26 mouse cellular contexts compared by ENCODE assay signal in the genomic region with DNA sequence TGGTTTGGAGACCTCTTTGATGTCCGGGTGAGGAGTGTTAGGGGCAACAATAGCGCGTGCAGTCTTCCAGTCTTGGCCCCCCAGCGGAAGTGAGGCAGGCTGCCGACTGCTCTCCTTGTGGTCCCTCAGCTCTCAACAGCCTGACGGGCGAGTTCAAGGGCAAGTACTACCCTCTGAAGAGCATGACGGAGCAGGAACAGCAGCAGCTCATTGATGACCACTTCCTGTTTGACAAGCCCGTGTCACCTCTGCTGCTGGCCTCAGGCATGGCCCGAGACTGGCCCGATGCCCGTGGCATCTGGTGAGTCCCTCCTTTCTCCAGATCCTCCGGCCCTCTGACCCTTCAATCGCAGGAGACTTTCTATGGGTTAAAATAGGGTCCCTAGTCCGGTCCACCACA. TPM values are rescaled to one million over a fixed set of nuclear protein-coding genes. Genes with fewer than 3 reads are reported as not detected.
DNase-seq lines count a peak whose midpoint lies in the region; ATAC-seq and TF ChIP-seq lines count a peak whose summit lies in the region.
"Had no signal": no experiment of that assay in that cellular context is flagged by ENCODE, and none has a peak within 500 bp of the region (broad histone marks: within the 10 kb centered on the region; RNA-seq: fewer than 3 reads in every experiment).

No protein-coding gene starts in this region.

- no peak for ATAC-seq in heart, embryonic 13.5 days (ENCODE audit: extremely low read depth, insufficient number of reproducible peaks, low FRiP score, low TSS enrichment)
- 0 out of 2 replicates have a peak, but pooled peaks have one; percentile 11 for ATAC-seq in monocyte, adult 5-6 weeks (replicated peaks; ENCODE audit: insufficient number of reproducible peaks, low FRiP score, low TSS enrichment, poor library complexity, severe bottlenecking)
- no peak for ATAC-seq in hindbrain, embryonic 12.5 days (ENCODE audit: low FRiP score)
- ATAC-seq in liver, embryonic 11.5 days (replicated peaks; ENCODE audit: low FRiP score): no peak
- ATAC-seq in forebrain, postnatal 0 days: no peak
- ATAC-seq: CD4-positive, CD25-positive, alpha-beta regulatory T cell, adult 4 months; forebrain, embryonic 14.5 days; hindbrain, embryonic 16.5 days had no signal

- peaks cover 24% of the 10 kb centered on the region for H3K4me1 ChIP-seq in heart, embryonic 13.5 days
- H3K4me1 ChIP-seq in E14TG2a.4 (replicated peaks; ENCODE audit: low read depth, low read length): peaks cover 48% of the 10 kb centered on the region
- H3K4me1 ChIP-seq in hindbrain, embryonic 12.5 days: 0 out of 2 replicates have a peak, but pooled peaks cover 2% of the 10 kb centered on the region
- peaks cover 5% of the 10 kb centered on the region; the same call in 1 of the 2 replicates for H3K4me1 ChIP-seq in liver, embryonic 11.5 days (replicated peaks; ENCODE audit: control insufficient read depth, insufficient read depth, low read length)
- no peaks in the 10 kb centered on the region for H3K4me1 ChIP-seq in forebrain, postnatal 0 days (ENCODE audit: insufficient read depth)

- 0 out of 2 replicates have a peak overlapping the region, but pooled peaks have one; percentile 7 for H3K9ac ChIP-seq in heart, embryonic 13.5 days
- no peak overlapping the region for H3K9ac ChIP-seq in hindbrain, embryonic 12.5 days
- no peak overlapping the region for H3K9ac ChIP-seq in liver, embryonic 11.5 days (ENCODE audit: low read depth, low read length)
- H3K9ac ChIP-seq in forebrain, postnatal 0 days: no peak overlapping the region
- H3K9ac ChIP-seq: embryonic facial prominence, embryonic 15.5 days had no signal

- no peak for TF ChIP-seq CTCF in E14TG2a.4 (conservative IDR thresholded peaks at IDR 0.05; ENCODE audit: low read length)
- no peak for TF ChIP-seq CTCF in forebrain, postnatal 0 days (IDR thresholded peaks at IDR 0.05; ENCODE audit: low read depth)

- intact Hi-C loops in heart, postnatal 25 days (cut with DNase I): no loop called here

- H3K4me2 ChIP-seq in heart, embryonic 13.5 days: no peak overlapping the region
- no peak overlapping the region for H3K4me2 ChIP-seq in hindbrain, embryonic 12.5 days (replicated peaks)
- H3K4me2 ChIP-seq in liver, embryonic 11.5 days: no peak overlapping the region
- H3K4me2 ChIP-seq in forebrain, postnatal 0 days (ENCODE audit: low read depth): no peak overlapping the region
- H3K4me2 ChIP-seq: embryonic facial prominence, embryonic 15.5 days had no signal

- no peak overlapping the region for H3K27ac ChIP-seq in heart, embryonic 13.5 days (replicated peaks)
- no peak overlapping the region for H3K27ac ChIP-seq in hindbrain, embryonic 12.5 days
- no peak overlapping the region for H3K27ac ChIP-seq in liver, embryonic 11.5 days (ENCODE audit: low read depth, low read length)
- no peak overlapping the region for H3K27ac ChIP-seq in forebrain, postnatal 0 days (ENCODE audit: low read depth, low read length)
- H3K27ac ChIP-seq: embryonic facial prominence, embryonic 15.5 days; forebrain, embryonic 10.5 days had no signal

- H3K4me3 ChIP-seq in heart, embryonic 13.5 days: no peak overlapping the region
- peak overlapping the region; percentile 29 for H3K4me3 ChIP-seq in E14TG2a.4 (replicated peaks; ENCODE audit: low read length)
- no peak overlapping the region for H3K4me3 ChIP-seq in hindbrain, embryonic 12.5 days
- no peak overlapping the region for H3K4me3 ChIP-seq in liver, embryonic 11.5 days (ENCODE audit: low read depth, low read length)
- no peak overlapping the region for H3K4me3 ChIP-seq in forebrain, postnatal 0 days (ENCODE audit: low read depth, low read length)
- H3K4me3 ChIP-seq: embryonic facial prominence, embryonic 15.5 days; erythroblast, embryonic 14.5 days; forebrain, embryonic 10.5 days had no signal

- peaks cover 63% of the 10 kb centered on the region for H3K27me3 ChIP-seq in heart, embryonic 13.5 days (replicated peaks)
- peaks cover 59% of the 10 kb centered on the region for H3K27me3 ChIP-seq in E14TG2a.4 (ENCODE audit: insufficient read depth, low read length)
- peaks cover 56% of the 10 kb centered on the region for H3K27me3 ChIP-seq in hindbrain, embryonic 12.5 days
- H3K27me3 ChIP-seq in liver, embryonic 11.5 days (replicated peaks; ENCODE audit: control insufficient read depth, insufficient read depth, low read length): peaks cover 51% of the 10 kb centered on the region
- peaks cover 22% of the 10 kb centered on the region for H3K27me3 ChIP-seq in forebrain, postnatal 0 days (ENCODE audit: insufficient read depth, low read length)

- no peak for DNase-seq in heart, postnatal 25 days (ENCODE audit: low spot score)
- peak; percentile 18 for DNase-seq in induced T-regulatory cell, adult 2 months (ENCODE audit: low read depth)
- no peak for DNase-seq in liver, embryonic 11.5 days (ENCODE audit: low spot score)
- no peak for DNase-seq in forebrain, postnatal 0 days
- DNase-seq: adrenal gland, postnatal 10 days; B cell, adult 2 months; cerebellum, adult 11 months; cerebellum, adult 8-10 months; cerebellum, postnatal 14 days; embryo, embryonic 11 days; gastrocnemius, postnatal 14 days; heart, adult 18-20 months; heart, postnatal 36 days had no signal

- WGBS in heart, embryonic 13.5 days: 55% methylated on average over 15 of the region's 15 CpGs
- WGBS in hindbrain, embryonic 12.5 days: 78% methylated on average over 15 of the region's 15 CpGs
- 52% methylated on average over 15 of the region's 15 CpGs for WGBS in liver, embryonic 11.5 days
- WGBS in forebrain, postnatal 0 days: 80% methylated on average over 15 of the region's 15 CpGs

- H3K9me3 ChIP-seq in heart, embryonic 13.5 days: peaks cover 8% of the 10 kb centered on the region; the same call in 1 of the 2 replicates
- peaks cover 9% of the 10 kb centered on the region for H3K9me3 ChIP-seq in E14TG2a.4 (ENCODE audit: low read length)
- no peaks in the 10 kb centered on the region; the same call in 1 of the 2 replicates for H3K9me3 ChIP-seq in hindbrain, embryonic 12.5 days (replicated peaks)
- no peaks in the 10 kb centered on the region for H3K9me3 ChIP-seq in liver, embryonic 11.5 days (ENCODE audit: control insufficient read depth, low read length)
- H3K9me3 ChIP-seq in forebrain, postnatal 0 days (ENCODE audit: low read length): peaks cover 6% of the 10 kb centered on the region; the same call in 1 of the 2 replicates
- H3K9me3 ChIP-seq: embryonic facial prominence, embryonic 15.5 days had no signal

- 0 out of 2 replicates have a peak, but pooled peaks cover 5% of the 10 kb centered on the region for H3K36me3 ChIP-seq in heart, embryonic 13.5 days
- no peaks in the 10 kb centered on the region for H3K36me3 ChIP-seq in E14TG2a.4 (ENCODE audit: insufficient read depth, low read length)
- no peaks in the 10 kb centered on the region for H3K36me3 ChIP-seq in hindbrain, embryonic 12.5 days
- no peaks in the 10 kb centered on the region for H3K36me3 ChIP-seq in liver, embryonic 11.5 days (ENCODE audit: control insufficient read depth, insufficient read depth, low read length)
- no peaks in the 10 kb centered on the region for H3K36me3 ChIP-seq in forebrain, postnatal 0 days (ENCODE audit: insufficient read depth)
- H3K36me3 ChIP-seq: embryonic facial prominence, embryonic 15.5 days; forebrain, embryonic 10.5 days had no signal

RNA-seq across cellular contexts. Expression of a gene that starts 12.0 kb away (rescaled TPM):
- polyA plus RNA-seq in heart, embryonic 13.5 days (2015; fragmentation: Nextera tagmentation; extraction: Ambion mirVana): 284 and 345 TPM in 2 replicates
- 1,000 to 10,000 TPM; 4,463 to 5,048 TPM for total RNA-seq in heart, postnatal 25 days (2021)
- total RNA-seq in monocyte, adult 5-6 weeks (2017): not detected in 3 replicates
- 0.23 and 0.34 TPM in 2 replicates for polyA plus RNA-seq in hindbrain, embryonic 12.5 days (2016; fragmentation: Nextera tagmentation; extraction: Ambion mirVana)
- polyA plus RNA-seq in liver, embryonic 11.5 days (2014; fragmentation: Nextera tagmentation; extraction: Ambion mirVana): 0.34 and 0.40 TPM in 2 replicates
- total RNA-seq in forebrain, postnatal 0 days (2014; rRNA removed): 0.48 and 4.2 TPM in 2 replicates
- polyA plus RNA-seq in forebrain, postnatal 0 days (2015; fragmentation: Nextera tagmentation; extraction: Ambion mirVana): not detected in 2 replicates
- total RNA-seq: MEL had no signal
- polyA plus RNA-seq: CD4-positive, CD25-positive, alpha-beta regulatory T cell, adult 4 months; erythroblast, embryonic 14.5 days; forebrain, embryonic 10.5 days; forebrain, embryonic 14.5 days; hindbrain, embryonic 11.5 days had no signal

RNA-seq across cellular contexts. Expression of a gene that starts 12.7 kb away (rescaled TPM):
- polyA plus RNA-seq in heart, embryonic 13.5 days (2015; fragmentation: Nextera tagmentation; extraction: Ambion mirVana): 4.8 and 5.5 TPM in 2 replicates
- under 1 TPM; 0.23 to 0.31 TPM for total RNA-seq in heart, postnatal 25 days (2021)
- total RNA-seq in monocyte, adult 5-6 weeks (2017): 1.6 TPM in 2 of 3 replicates, not detected in the other
- polyA plus RNA-seq in hindbrain, embryonic 12.5 days (2016; fragmentation: Nextera tagmentation; extraction: Ambion mirVana): 3.2 and 4.1 TPM in 2 replicates
- 0.71 and 0.99 TPM in 2 replicates for polyA plus RNA-seq in liver, embryonic 11.5 days (2014; fragmentation: Nextera tagmentation; extraction: Ambion mirVana)
- total RNA-seq in forebrain, postnatal 0 days (2014; rRNA removed): 2.2 and 3.0 TPM in 2 replicates
- 2.1 and 2.9 TPM in 2 replicates for polyA plus RNA-seq in forebrain, postnatal 0 days (2015; fragmentation: Nextera tagmentation; extraction: Ambion mirVana)
- total RNA-seq: common myeloid progenitor, adult 5-6 weeks had no signal
- polyA plus RNA-seq: erythroblast, embryonic 14.5 days had no signal

RNA-seq across cellular contexts. Expression of a gene that starts 34.8 kb away (rescaled TPM):
- polyA plus RNA-seq in heart, embryonic 13.5 days (2015; fragmentation: Nextera tagmentation; extraction: Ambion mirVana): 11.8 and 12.2 TPM in 2 replicates
- total RNA-seq in heart, postnatal 25 days (2021): 10 to 100 TPM; 10.8 to 12.6 TPM
- 21.0 to 32.4 TPM (median 25.4 TPM) in 3 replicates for total RNA-seq in monocyte, adult 5-6 weeks (2017)
- 21.3 and 24.6 TPM in 2 replicates for polyA plus RNA-seq in hindbrain, embryonic 12.5 days (2016; fragmentation: Nextera tagmentation; extraction: Ambion mirVana)
- 14.0 and 15.6 TPM in 2 replicates for polyA plus RNA-seq in liver, embryonic 11.5 days (2014; fragmentation: Nextera tagmentation; extraction: Ambion mirVana)
- total RNA-seq in forebrain, postnatal 0 days (2014; rRNA removed): 47.7 and 58.2 TPM in 2 replicates
- 17.9 and 21.8 TPM in 2 replicates for polyA plus RNA-seq in forebrain, postnatal 0 days (2015; fragmentation: Nextera tagmentation; extraction: Ambion mirVana)

RNA-seq across cellular contexts. Expression of a gene that starts 42.0 kb away (rescaled TPM):
- polyA plus RNA-seq in heart, embryonic 13.5 days (2015; fragmentation: Nextera tagmentation; extraction: Ambion mirVana): 6.5 and 7.5 TPM in 2 replicates
- total RNA-seq in heart, postnatal 25 days (2021): 10 to 100 TPM; 22.3 to 24.3 TPM
- total RNA-seq in monocyte, adult 5-6 weeks (2017): 9.0 to 21.1 TPM (median 9.6 TPM) in 3 replicates
- 20.0 and 21.6 TPM in 2 replicates for polyA plus RNA-seq in hindbrain, embryonic 12.5 days (2016; fragmentation: Nextera tagmentation; extraction: Ambion mirVana)
- polyA plus RNA-seq in liver, embryonic 11.5 days (2014; fragmentation: Nextera tagmentation; extraction: Ambion mirVana): 6.7 and 7.7 TPM in 2 replicates
- total RNA-seq in forebrain, postnatal 0 days (2014; rRNA removed): 46.7 and 47.1 TPM in 2 replicates
- 16.1 and 21.0 TPM in 2 replicates for polyA plus RNA-seq in forebrain, postnatal 0 days (2015; fragmentation: Nextera tagmentation; extraction: Ambion mirVana)

RNA-seq across cellular contexts. Expression of a gene that starts 46.5 kb away (rescaled TPM):
- 1.1 and 1.2 TPM in 2 replicates for polyA plus RNA-seq in heart, embryonic 13.5 days (2015; fragmentation: Nextera tagmentation; extraction: Ambion mirVana)
- 1 to 10 TPM; 1.2 to 1.3 TPM for total RNA-seq in heart, postnatal 25 days (2021)
- total RNA-seq in monocyte, adult 5-6 weeks (2017): 0.11 to 1.4 TPM (median 0.49 TPM) in 3 replicates
- polyA plus RNA-seq in hindbrain, embryonic 12.5 days (2016; fragmentation: Nextera tagmentation; extraction: Ambion mirVana): 1.0 and 1.5 TPM in 2 replicates
- 4.3 and 5.6 TPM in 2 replicates for polyA plus RNA-seq in liver, embryonic 11.5 days (2014; fragmentation: Nextera tagmentation; extraction: Ambion mirVana)
- total RNA-seq in forebrain, postnatal 0 days (2014; rRNA removed): 0.14 and 0.23 TPM in 2 replicates
- 0.36 and 0.38 TPM in 2 replicates for polyA plus RNA-seq in forebrain, postnatal 0 days (2015; fragmentation: Nextera tagmentation; extraction: Ambion mirVana)
- polyA plus RNA-seq: CD4-positive, CD25-positive, alpha-beta regulatory T cell, adult 4 months had no signal

Comparison
In these comparisons a context has a peak if more than half of its experiments do, and no peak if none do; other contexts are left out.
1. RNA of a gene that starts 12.0 kb away (polyA plus RNA-seq): 284 to 345 TPM in heart, embryonic 13.5 days; 0.34 to 0.40 TPM in liver, embryonic 11.5 days, 0.23 to 0.34 TPM in hindbrain, embryonic 12.5 days and not detected in forebrain, postnatal 0 days; every median in the first group is over 100 times any median in the second.